Mouse (Mus musculus): ENCODE results near the gene Lgals9. TPM values are rescaled to one million over a fixed set of nuclear protein-coding genes. Genes with fewer than 3 reads are reported as not detected.
"Not testable (repeated sequence)": the region's sequence is repeated elsewhere in the genome, so short reads cannot be mapped to it uniquely, and the experiment has no call there.

The Lgals9 gene
- polyA plus RNA-seq, 1 experiment from 2014 or later, result 13.7 TPM

DNA sequence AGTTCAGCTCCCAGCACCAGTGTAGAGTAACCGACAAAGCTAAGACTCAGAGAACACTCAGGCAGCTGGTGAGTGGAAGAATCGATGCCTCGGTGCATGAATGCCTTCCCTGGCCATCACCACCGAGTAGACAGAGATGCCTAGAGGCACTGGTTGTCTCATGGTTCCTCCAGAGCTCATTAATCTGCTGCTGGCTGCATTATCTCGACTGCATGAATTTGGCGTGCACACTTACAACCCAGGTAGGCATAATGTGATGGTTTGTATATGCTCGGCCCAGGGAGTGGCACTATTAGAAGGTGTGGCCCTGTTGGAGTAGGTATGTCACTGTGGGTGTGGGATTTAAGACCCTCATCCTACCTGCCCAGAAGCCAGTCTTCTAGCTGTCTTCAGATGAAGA is 24.1 kb upstream of the Lgals9 start:
- H3K36me3 ChIP-seq (replicated peaks; ENCODE audit: control insufficient read depth, insufficient read depth), result no peaks in the 10 kb centered on the region
- H3K4me2 ChIP-seq (replicated peaks), result no peak overlapping the region
- ATAC-seq (ENCODE audit: low FRiP score) (no peak), DNase-seq (ENCODE audit: low spot score) (no peak)
- no peak overlapping the region for H3K4me3 ChIP-seq (replicated peaks; ENCODE audit: low read length)
- H3K9ac ChIP-seq, result no peak overlapping the region
- no peaks in the 10 kb centered on the region for H3K9me3 ChIP-seq (ENCODE audit: control insufficient read depth, low read length)
- no peaks in the 10 kb centered on the region for H3K27me3 ChIP-seq (ENCODE audit: control insufficient read depth, insufficient read depth, low read length)
- H3K27ac ChIP-seq, result no peak overlapping the region
- WGBS, result 78% methylated on average over 7 of the region's 7 CpGs
- H3K4me1 ChIP-seq (replicated peaks; ENCODE audit: control insufficient read depth, insufficient read depth, low read length), result no peaks in the 10 kb centered on the region

GRCm38 (mm10) chr11:79008007-79008775 is 23.4 kb upstream of the Lgals9 start:
- Histone ChIP-seq H3K36me3 (replicated peaks; ENCODE audit: control insufficient read depth, insufficient read depth) (no peaks in the 10 kb centered on the region), H3K4me1 (replicated peaks; ENCODE audit: control insufficient read depth, insufficient read depth, low read length) (no peaks in the 10 kb centered on the region), H3K27ac (no peak overlapping the region), H3K27me3 (ENCODE audit: control insufficient read depth, insufficient read depth, low read length) (no peaks in the 10 kb centered on the region), H3K4me2 (replicated peaks) (no peak overlapping the region), H3K9me3 (ENCODE audit: control insufficient read depth, low read length) (no peaks in the 10 kb centered on the region), H3K9ac (no peak overlapping the region), H3K4me3 (replicated peaks; ENCODE audit: low read length) (no peak overlapping the region)
- DNase-seq (ENCODE audit: low spot score) (no peak), ATAC-seq (ENCODE audit: low FRiP score) (no peak)
- 75% methylated on average over 6 of the region's 6 CpGs for WGBS

GRCm38 (mm10) chr11:79007356-79007755 is 22.6 kb upstream of the Lgals9 start:
- not testable (repeated sequence) for H3K9ac ChIP-seq; H3K9me3 ChIP-seq (ENCODE audit: control insufficient read depth, low read length); H3K4me1 ChIP-seq (replicated peaks; ENCODE audit: control insufficient read depth, insufficient read depth, low read length); H3K36me3 ChIP-seq (replicated peaks; ENCODE audit: control insufficient read depth, insufficient read depth); ATAC-seq (ENCODE audit: low FRiP score); DNase-seq (ENCODE audit: low spot score); H3K27me3 ChIP-seq (ENCODE audit: control insufficient read depth, insufficient read depth, low read length); H3K4me3 ChIP-seq (replicated peaks; ENCODE audit: low read length); H3K4me2 ChIP-seq (replicated peaks); H3K27ac ChIP-seq
- 84% methylated on average over 3 of the region's 3 CpGs for WGBS

DNA sequence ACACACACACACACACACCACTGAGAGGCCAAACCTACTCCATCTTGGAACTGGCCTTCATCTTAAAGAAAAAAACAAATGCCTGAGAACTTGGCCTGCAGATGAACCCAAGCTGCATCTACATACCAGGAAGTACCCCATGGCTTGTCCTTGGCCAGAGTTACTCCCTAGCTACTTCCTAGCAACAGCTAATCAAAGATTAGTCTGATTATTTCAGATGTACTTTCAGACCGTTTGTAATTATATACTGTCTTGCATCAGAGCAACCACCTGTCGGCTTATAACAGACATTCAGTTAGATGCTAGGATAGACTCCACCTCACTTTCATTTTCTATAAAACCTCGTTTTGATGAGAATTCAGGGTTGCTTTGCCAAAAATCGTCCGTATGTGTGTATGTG is 21.7 kb upstream of the Lgals9 start:
- Histone ChIP-seq H3K9me3 (ENCODE audit: control insufficient read depth, low read length) (no peaks in the 10 kb centered on the region), H3K36me3 (replicated peaks; ENCODE audit: control insufficient read depth, insufficient read depth) (no peaks in the 10 kb centered on the region), H3K4me2 (replicated peaks) (no peak overlapping the region), H3K9ac (no peak overlapping the region), H3K27ac (no peak overlapping the region), H3K4me3 (replicated peaks; ENCODE audit: low read length) (no peak overlapping the region), H3K27me3 (ENCODE audit: control insufficient read depth, insufficient read depth, low read length) (no peaks in the 10 kb centered on the region), H3K4me1 (replicated peaks; ENCODE audit: control insufficient read depth, insufficient read depth, low read length) (no peaks in the 10 kb centered on the region)
- no peak for DNase-seq (ENCODE audit: low spot score)
- 75% methylated on average over 5 of the region's 5 CpGs for WGBS
- no peak for ATAC-seq (ENCODE audit: low FRiP score)

GRCm38 (mm10) chr11:79005578-79006394 is 21.0 kb upstream of the Lgals9 start:
- Histone ChIP-seq H3K4me3 (replicated peaks; ENCODE audit: low read length) (no peak overlapping the region), H3K4me2 (replicated peaks) (no peak overlapping the region), H3K9me3 (ENCODE audit: control insufficient read depth, low read length) (no peaks in the 10 kb centered on the region), H3K36me3 (replicated peaks; ENCODE audit: control insufficient read depth, insufficient read depth) (no peaks in the 10 kb centered on the region), H3K4me1 (replicated peaks; ENCODE audit: control insufficient read depth, insufficient read depth, low read length) (no peaks in the 10 kb centered on the region), H3K9ac (no peak overlapping the region), H3K27ac (no peak overlapping the region), H3K27me3 (ENCODE audit: control insufficient read depth, insufficient read depth, low read length) (no peaks in the 10 kb centered on the region)
- 92% methylated on average over 14 of the region's 14 CpGs for WGBS
- no peak for DNase-seq (ENCODE audit: low spot score)
- ATAC-seq (ENCODE audit: low FRiP score), result no peak

DNA sequence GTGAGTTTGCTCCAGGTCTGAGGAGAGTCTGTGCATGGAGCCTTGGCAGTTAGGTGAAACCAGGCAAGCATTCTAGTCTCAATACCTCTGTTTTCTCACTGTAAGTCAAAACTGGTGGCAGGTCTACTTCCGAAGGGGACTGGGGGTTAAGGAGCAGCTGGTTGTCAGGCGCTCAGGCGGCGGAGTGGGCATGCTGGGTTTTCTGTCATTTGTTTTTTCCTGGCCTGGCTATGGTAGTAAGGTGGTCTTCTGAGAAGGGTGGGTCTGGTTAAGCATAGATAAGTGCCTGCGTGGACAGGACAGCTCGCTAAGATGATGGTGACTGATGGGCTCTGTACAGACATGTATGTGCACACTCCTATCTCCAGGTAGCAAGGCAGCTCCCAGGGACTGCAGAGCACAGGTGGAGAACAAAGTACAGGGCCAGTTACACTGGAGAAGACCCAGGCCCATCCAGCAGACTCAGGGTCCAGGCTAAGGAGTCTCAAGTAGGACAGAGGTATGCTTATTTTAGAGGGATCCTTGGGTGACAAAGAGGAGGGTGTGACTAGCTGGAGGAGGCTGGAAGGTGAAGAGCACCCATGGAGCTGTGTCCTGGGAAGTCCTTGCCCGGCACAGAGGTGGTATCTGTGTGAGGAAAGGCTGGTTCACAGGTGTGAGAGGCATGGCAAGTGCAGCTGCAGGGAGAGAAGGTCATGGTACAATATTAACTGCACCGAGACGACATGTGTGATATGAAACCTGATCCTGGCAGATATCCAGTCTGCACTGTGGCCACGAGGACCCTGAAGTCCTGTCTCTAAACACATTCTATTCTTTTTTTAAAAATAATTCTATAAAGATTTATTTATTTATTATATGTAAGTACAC is 19.3 kb upstream of the Lgals9 start:
- DNase-seq (ENCODE audit: low spot score) (no peak), ATAC-seq (ENCODE audit: low FRiP score) (no peak)
- Histone ChIP-seq H3K9ac (no peak overlapping the region), H3K36me3 (replicated peaks; ENCODE audit: control insufficient read depth, insufficient read depth) (no peaks in the 10 kb centered on the region), H3K9me3 (ENCODE audit: control insufficient read depth, low read length) (no peaks in the 10 kb centered on the region), H3K4me3 (replicated peaks; ENCODE audit: low read length) (no peak overlapping the region), H3K27ac (no peak overlapping the region), H3K27me3 (ENCODE audit: control insufficient read depth, insufficient read depth, low read length) (no peaks in the 10 kb centered on the region), H3K4me1 (replicated peaks; ENCODE audit: control insufficient read depth, insufficient read depth, low read length) (no peaks in the 10 kb centered on the region), H3K4me2 (replicated peaks) (no peak overlapping the region)
- WGBS, result 81% methylated on average over 10 of the region's 10 CpGs

- Histone ChIP-seq H3K27ac (no peak overlapping the region), H3K4me3 (replicated peaks; ENCODE audit: low read length) (no peak overlapping the region), H3K4me2 (replicated peaks) (no peak overlapping the region), H3K36me3 (replicated peaks; ENCODE audit: control insufficient read depth, insufficient read depth) (no peaks in the 10 kb centered on the region), H3K9ac (no peak overlapping the region), H3K4me1 (replicated peaks; ENCODE audit: control insufficient read depth, insufficient read depth, low read length) (no peaks in the 10 kb centered on the region), H3K9me3 (ENCODE audit: control insufficient read depth, low read length) (no peaks in the 10 kb centered on the region), H3K27me3 (ENCODE audit: control insufficient read depth, insufficient read depth, low read length) (no peaks in the 10 kb centered on the region)
- WGBS, result 84% methylated on average over 11 of the region's 11 CpGs
- DNase-seq (ENCODE audit: low spot score) (no peak), ATAC-seq (ENCODE audit: low FRiP score) (no peak)
Observed at GRCm38 (mm10) chr11:79003053-79003768, 18.5 kb upstream of the Lgals9 start.

GRCm38 (mm10) chr11:79002551-79002951 is 17.8 kb upstream of the Lgals9 start:
- DNase-seq (ENCODE audit: low spot score), result no peak
- Histone ChIP-seq H3K27ac (no peak overlapping the region), H3K9me3 (ENCODE audit: control insufficient read depth, low read length) (no peaks in the 10 kb centered on the region), H3K27me3 (ENCODE audit: control insufficient read depth, insufficient read depth, low read length) (no peaks in the 10 kb centered on the region), H3K4me1 (replicated peaks; ENCODE audit: control insufficient read depth, insufficient read depth, low read length) (no peaks in the 10 kb centered on the region), H3K4me3 (replicated peaks; ENCODE audit: low read length) (no peak overlapping the region), H3K9ac (no peak overlapping the region), H3K36me3 (replicated peaks; ENCODE audit: control insufficient read depth, insufficient read depth) (no peaks in the 10 kb centered on the region), H3K4me2 (replicated peaks) (no peak overlapping the region)
- 76% methylated on average over 5 of the region's 5 CpGs for WGBS
- no peak for ATAC-seq (ENCODE audit: low FRiP score)

Data from hindbrain, embryonic 14.5 days (tissue).